Mouse (Mus musculus): ENCODE results near the gene Scn8a. TPM values are rescaled to one million over a fixed set of nuclear protein-coding genes. Genes with fewer than 3 reads are reported as not detected.
A peak's percentile ranks its signal among the peaks of the same experiment; 100 is the strongest.

Scn8a gene
- total RNA-seq, 4 experiments from 2014 or later: 4.1 to 14.9 (median 8.5) TPM

- DNase-seq: no peak
Measured at GRCm38 (mm10) chr15:100960958-100961357, 91.3 kb downstream of the Scn8a start.

GRCm38 (mm10) chr15:100961561-100961960 is 91.9 kb downstream of the Scn8a start:
- DNase-seq: no peak

GRCm38 (mm10) chr15:100971443-100971842 is 101.8 kb downstream of the Scn8a start:
- DNase-seq: no peak

- no peak for DNase-seq
Measured at GRCm38 (mm10) chr15:100972795-100973194, 103.1 kb downstream of the Scn8a start.

GRCm38 (mm10) chr15:100974679-100975078 is 105.0 kb downstream of the Scn8a start:
- DNase-seq: no peak

- peak; percentile 14 for DNase-seq
Measured at GRCm38 (mm10) chr15:100983427-100984153, 113.9 kb downstream of the Scn8a start.

- no peak for DNase-seq
Measured at GRCm38 (mm10) chr15:100984154-100984893, 114.7 kb downstream of the Scn8a start.

GRCm38 (mm10) chr15:100986479-100986878 is 116.8 kb downstream of the Scn8a start:
- no peak for DNase-seq

- no peak for DNase-seq
Measured at GRCm38 (mm10) chr15:100987031-100987430, 117.4 kb downstream of the Scn8a start.

GRCm38 (mm10) chr15:100990283-100990682 is 120.6 kb downstream of the Scn8a start:
- no peak for DNase-seq

- no peak for DNase-seq
Measured at GRCm38 (mm10) chr15:100997090-100997489, 127.4 kb downstream of the Scn8a start.

- DNase-seq: no peak
Measured at GRCm38 (mm10) chr15:101001685-101002084, 132.0 kb downstream of the Scn8a start.

- no peak for DNase-seq
Measured at GRCm38 (mm10) chr15:101002466-101002865, 132.8 kb downstream of the Scn8a start.

- DNase-seq: no peak
Measured at GRCm38 (mm10) chr15:101004538-101004937, 134.9 kb downstream of the Scn8a start.

- DNase-seq: no peak
Measured at GRCm38 (mm10) chr15:101005717-101006116, 136.1 kb downstream of the Scn8a start.

GRCm38 (mm10) chr15:101006251-101007040 is 136.8 kb downstream of the Scn8a start:
- DNase-seq: peak; percentile 43

- no peak for DNase-seq
Measured at GRCm38 (mm10) chr15:101007236-101007635, 137.6 kb downstream of the Scn8a start.

GRCm38 (mm10) chr15:101008386-101009010 is 138.8 kb downstream of the Scn8a start:
- no peak for DNase-seq

- DNase-seq: no peak
Measured at GRCm38 (mm10) chr15:101011352-101011751, 141.7 kb downstream of the Scn8a start.

- DNase-seq: no peak
Measured at GRCm38 (mm10) chr15:101028960-101029359, 159.3 kb downstream of the Scn8a start.

- DNase-seq: no peak
Measured at GRCm38 (mm10) chr15:101039651-101040050, 170.0 kb downstream of the Scn8a start.

- no peak for DNase-seq
Measured at GRCm38 (mm10) chr15:101041966-101042365, 172.3 kb downstream of the Scn8a start.

- DNase-seq: no peak
Measured at GRCm38 (mm10) chr15:101042613-101043012, 173.0 kb downstream of the Scn8a start.
